Mouse (Mus musculus) spleen, postnatal 36 days (tissue): ENCODE measurements at regions not wholly inside any gene's neighbourhood (a gene's known extent, or its start where the extent isn't known, plus 50 kb on each side); places are given as distances from the start of the nearest gene placed in this dataset.

Experiments used
- DNase-seq, 2 experiments: peaks; one replicate each; pipeline ENCODE4 v3.0.0; 2022; ENCODE audit warnings: low spot score in 2 of 2, mixed read lengths in 1 of 2

- DNase-seq = no peak
These were observed 225.9 kb upstream of the Tbc1d5 start for GRCm38 (mm10) chr17:51405059-51405458.

GRCm38 (mm10) chr17:51397973-51398372 lies 218.8 kb upstream of the Tbc1d5 start:
- no peak for DNase-seq

GRCm38 (mm10) chr17:51393771-51394221 lies 214.6 kb upstream of the Tbc1d5 start:
- no peak for DNase-seq

- no peak for DNase-seq
These were observed 212.7 kb upstream of the Tbc1d5 start for GRCm38 (mm10) chr17:51391871-51392270.

- DNase-seq = no peak
These were observed 203.4 kb upstream of the Tbc1d5 start for GRCm38 (mm10) chr17:51382552-51382951.

GRCm38 (mm10) chr17:51371937-51372479 lies 192.9 kb upstream of the Tbc1d5 start:
- DNase-seq = no peak

GRCm38 (mm10) chr17:51370990-51371389 lies 191.8 kb upstream of the Tbc1d5 start:
- DNase-seq = no peak

- no peak for DNase-seq
These were observed 190.9 kb upstream of the Tbc1d5 start for GRCm38 (mm10) chr17:51370085-51370484.

GRCm38 (mm10) chr17:51362801-51363200 lies 183.6 kb upstream of the Tbc1d5 start:
- DNase-seq = no peak

GRCm38 (mm10) chr17:51362271-51362670 lies 183.1 kb upstream of the Tbc1d5 start:
- no peak for DNase-seq

- DNase-seq = no peak
These were observed 179.2 kb upstream of the Tbc1d5 start for GRCm38 (mm10) chr17:51358362-51358739.

GRCm38 (mm10) chr17:51357690-51358361 lies 178.7 kb upstream of the Tbc1d5 start:
- DNase-seq = no peak

GRCm38 (mm10) chr17:51356447-51356846 lies 177.3 kb upstream of the Tbc1d5 start:
- DNase-seq = no peak

GRCm38 (mm10) chr17:51321868-51322267 lies 142.7 kb upstream of the Tbc1d5 start:
- no peak for DNase-seq

- DNase-seq = no peak
These were observed 141.9 kb upstream of the Tbc1d5 start for GRCm38 (mm10) chr17:51321025-51321424.

GRCm38 (mm10) chr17:51304964-51305363 lies 125.8 kb upstream of the Tbc1d5 start:
- DNase-seq = no peak

GRCm38 (mm10) chr17:51290741-51291140 lies 111.6 kb upstream of the Tbc1d5 start:
- DNase-seq = no peak

- peak; percentile 62 to 73 for DNase-seq
These were observed 109.6 kb upstream of the Tbc1d5 start for GRCm38 (mm10) chr17:51288751-51289150.

- no peak for DNase-seq
These were observed 108.7 kb upstream of the Tbc1d5 start for GRCm38 (mm10) chr17:51287878-51288277.

- DNase-seq = no peak
These were observed 106.2 kb upstream of the Tbc1d5 start for GRCm38 (mm10) chr17:51285362-51285761.

- DNase-seq = no peak
These were observed 99.6 kb upstream of the Tbc1d5 start for GRCm38 (mm10) chr17:51278771-51279170.

- no peak for DNase-seq
These were observed 98.9 kb upstream of the Tbc1d5 start for GRCm38 (mm10) chr17:51278094-51278493.

GRCm38 (mm10) chr17:51277161-51277560 lies 98.0 kb upstream of the Tbc1d5 start:
- no peak for DNase-seq

- DNase-seq = no peak
These were observed 92.9 kb upstream of the Tbc1d5 start for GRCm38 (mm10) chr17:51272025-51272424.
